Mouse (Mus musculus): Measurements from ENCODE around the gene Noc3l.

Noc3l gene

GRCm38 (mm10) chr19:38818766-38819426, at the start of gene Noc3l:
Gene Noc3l (minus strand): TSS chr19:38819237.
- peak; percentile 95 for DNase-seq (ENCODE audit: extremely low spot score)

- no peak for DNase-seq (ENCODE audit: extremely low spot score)
Observed at GRCm38 (mm10) chr19:38862523-38862922, 43.5 kb upstream of the Noc3l start.

GRCm38 (mm10) chr19:38858224-38858623, 39.2 kb upstream of the Noc3l start:
- DNase-seq (ENCODE audit: extremely low spot score): no peak

DNA sequence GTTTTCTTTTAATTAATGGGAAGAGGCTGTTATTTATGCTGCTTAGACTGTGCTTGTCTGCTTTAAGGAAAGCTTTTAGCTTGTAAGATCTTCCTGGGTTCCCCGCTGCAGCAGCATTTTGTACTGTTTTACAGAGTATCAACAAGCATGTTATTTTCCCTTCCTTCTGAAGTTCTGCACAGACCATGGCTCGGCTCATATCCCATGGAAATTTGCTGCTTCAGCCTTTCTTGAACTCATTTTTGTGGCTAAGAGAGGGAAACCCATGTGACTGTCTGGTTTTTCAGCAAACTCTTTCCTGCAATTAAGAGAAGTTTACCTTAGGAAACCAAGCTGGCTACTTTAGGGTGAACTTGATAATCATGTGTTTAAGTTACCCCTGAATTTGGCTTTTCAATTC, 27.3 kb upstream of the Noc3l start:
- DNase-seq (ENCODE audit: extremely low spot score): no peak

DNA sequence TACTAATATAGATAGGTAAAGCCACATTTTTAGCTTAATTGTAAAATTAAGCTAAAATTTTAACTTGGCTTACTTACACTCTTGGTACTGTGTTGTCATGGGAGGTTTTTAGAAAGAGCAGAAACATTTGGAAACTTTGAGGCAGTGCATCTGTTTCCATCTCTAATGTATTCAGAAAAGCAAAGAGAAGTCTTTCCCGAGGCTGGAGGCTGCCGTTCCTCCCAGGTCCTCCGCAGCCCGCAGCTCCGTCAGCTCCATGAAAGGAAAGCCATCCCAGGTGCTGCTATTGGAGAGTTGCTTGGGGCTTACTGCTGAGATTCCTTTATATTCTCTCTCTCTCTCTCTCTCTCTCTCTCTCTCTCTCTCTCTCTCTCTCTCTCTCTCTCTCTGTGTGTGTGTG, 25.8 kb upstream of the Noc3l start:
- no peak for DNase-seq (ENCODE audit: extremely low spot score)

DNA sequence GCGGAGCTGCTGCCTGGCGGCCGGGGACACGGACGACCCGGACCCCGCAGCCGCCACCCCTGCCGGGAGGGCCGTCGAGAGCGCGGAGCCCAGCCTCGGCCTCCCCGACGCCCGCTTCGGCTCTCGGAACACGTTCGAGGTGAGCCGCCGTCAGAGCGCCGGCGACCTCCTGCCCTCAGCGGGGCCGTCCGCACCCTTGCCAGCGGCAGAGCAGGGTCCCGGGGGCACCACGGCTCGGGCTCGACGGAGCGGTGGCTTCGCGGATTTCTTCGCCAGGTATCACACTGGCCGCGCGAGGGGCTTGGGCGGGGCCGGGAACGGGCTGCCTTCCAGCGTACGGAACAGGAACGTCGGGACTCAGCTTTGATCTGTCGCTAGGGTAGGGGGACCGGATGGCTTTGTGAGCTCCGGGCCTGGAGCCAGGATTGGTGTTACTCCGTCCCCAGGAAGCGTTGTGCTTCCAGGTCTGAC, 18.2 kb upstream of the Noc3l start:
- DNase-seq (ENCODE audit: extremely low spot score): peak; percentile 58

DNA sequence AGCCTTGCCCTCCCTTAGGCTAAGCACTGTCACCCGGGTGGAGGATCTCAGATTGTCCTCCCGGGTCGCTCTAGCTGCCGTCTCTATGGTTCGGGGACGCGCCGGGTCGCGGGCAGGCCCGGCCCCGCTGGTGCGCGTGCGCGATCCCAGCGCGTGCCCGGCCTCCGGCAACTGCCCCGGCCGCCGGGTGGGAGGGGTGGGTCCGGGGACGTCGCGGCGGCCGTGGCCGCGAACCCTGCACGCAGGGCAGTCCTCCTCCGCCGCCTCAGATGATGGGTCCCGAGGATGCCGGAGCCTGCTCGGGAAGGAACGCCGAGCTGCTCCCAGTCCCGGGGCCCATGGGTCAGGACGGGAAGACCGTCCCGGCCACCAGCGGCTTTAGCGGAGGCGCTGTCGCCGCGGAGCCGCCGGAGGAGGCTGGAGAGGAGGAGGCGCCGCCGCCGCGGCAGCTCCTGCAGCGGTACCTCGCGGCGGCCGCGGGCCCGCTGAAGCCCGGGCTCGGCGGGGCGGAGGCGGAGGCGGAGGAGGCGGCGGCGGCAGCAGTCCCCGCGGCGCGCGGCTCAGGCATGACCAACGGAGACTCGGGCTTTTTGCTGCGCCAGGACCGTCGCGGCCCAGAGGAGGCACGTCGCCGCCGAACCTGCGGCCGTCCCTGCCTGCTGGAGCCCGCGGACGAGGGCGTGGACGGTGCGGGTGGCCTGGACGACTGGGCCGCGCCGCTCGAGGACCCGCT, 17.6 kb upstream of the Noc3l start, which contains the start of gene Tbc1d12:
TSS of gene Tbc1d12 (plus strand) at position 142 of the 733 bp plus-strand sequence.
- DNase-seq (ENCODE audit: extremely low spot score): peak; percentile 94

GRCm38 (mm10) chr19:38836084-38836437, 17.0 kb upstream of the Noc3l start:
- no peak for DNase-seq (ENCODE audit: extremely low spot score)

DNA sequence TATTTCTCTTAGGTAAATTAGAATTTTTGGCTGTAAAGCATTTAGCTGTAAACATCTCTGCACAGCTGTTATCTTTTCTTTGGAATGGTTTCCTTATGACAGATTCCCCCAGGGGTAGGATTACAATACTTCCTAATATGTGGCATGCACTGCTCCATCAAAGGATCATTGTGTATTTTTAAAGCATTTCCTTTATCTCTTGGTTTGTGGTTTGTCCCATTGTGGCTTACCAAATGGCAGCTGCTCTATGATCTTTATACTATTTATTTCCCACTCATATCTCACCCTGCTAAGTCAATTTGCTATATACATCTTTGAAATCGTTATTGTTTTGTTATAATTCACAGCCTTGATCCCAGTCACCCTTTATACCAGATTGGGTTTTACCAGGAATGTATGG, 14.2 kb upstream of the Noc3l start:
- no peak for DNase-seq (ENCODE audit: extremely low spot score)

- DNase-seq (ENCODE audit: extremely low spot score): no peak
Observed at GRCm38 (mm10) chr19:38820186-38820804, 1.3 kb upstream of the Noc3l start.

DNA sequence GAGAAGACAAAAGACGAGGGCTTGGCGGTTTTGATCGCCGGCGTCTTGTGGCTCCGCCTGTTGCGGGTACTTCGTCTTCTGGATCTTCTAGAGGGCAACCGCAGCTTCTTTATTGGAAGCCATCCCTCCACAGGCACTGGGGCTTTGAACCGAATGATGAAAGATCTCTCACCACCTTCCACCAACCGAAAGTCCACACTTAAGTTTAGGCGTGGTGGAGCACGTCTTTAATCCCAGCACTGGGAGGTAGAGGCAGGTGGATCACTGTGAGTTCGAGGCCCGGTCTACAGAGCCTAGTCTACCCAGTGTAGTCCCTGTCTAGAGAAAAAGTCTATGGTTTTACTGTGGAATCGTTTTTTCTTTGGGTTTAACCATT, 378 bp upstream of the Noc3l start:
- DNase-seq (ENCODE audit: extremely low spot score): no peak

GRCm38 (mm10) chr19:38818191-38818590, 846 bp downstream of the Noc3l start:
- no peak for DNase-seq (ENCODE audit: extremely low spot score)

- no peak for DNase-seq (ENCODE audit: extremely low spot score)
Observed at GRCm38 (mm10) chr19:38798801-38799200, 20.2 kb downstream of the Noc3l start.

DNA sequence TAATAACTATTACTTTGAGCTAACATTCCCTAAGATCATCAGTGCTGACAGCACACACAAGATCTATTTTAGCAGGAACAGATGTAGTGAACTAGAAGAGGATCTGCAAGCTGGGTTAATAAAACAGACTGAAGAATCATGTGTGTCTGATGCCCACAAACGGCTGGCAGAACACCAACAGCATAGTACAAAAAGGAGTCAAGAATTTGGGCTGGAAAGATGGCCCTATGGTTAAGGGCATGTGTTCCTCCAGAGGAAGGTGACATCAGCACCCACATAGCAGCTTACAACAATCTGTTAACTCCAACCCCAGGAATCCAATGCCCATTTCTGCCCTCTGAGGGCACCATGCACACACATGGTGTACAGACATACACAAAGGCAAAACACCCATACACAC, 20.7 kb downstream of the Noc3l start:
- no peak for DNase-seq (ENCODE audit: extremely low spot score)

- no peak for DNase-seq (ENCODE audit: extremely low spot score)
Observed at GRCm38 (mm10) chr19:38796546-38796945, 22.5 kb downstream of the Noc3l start.

DNA sequence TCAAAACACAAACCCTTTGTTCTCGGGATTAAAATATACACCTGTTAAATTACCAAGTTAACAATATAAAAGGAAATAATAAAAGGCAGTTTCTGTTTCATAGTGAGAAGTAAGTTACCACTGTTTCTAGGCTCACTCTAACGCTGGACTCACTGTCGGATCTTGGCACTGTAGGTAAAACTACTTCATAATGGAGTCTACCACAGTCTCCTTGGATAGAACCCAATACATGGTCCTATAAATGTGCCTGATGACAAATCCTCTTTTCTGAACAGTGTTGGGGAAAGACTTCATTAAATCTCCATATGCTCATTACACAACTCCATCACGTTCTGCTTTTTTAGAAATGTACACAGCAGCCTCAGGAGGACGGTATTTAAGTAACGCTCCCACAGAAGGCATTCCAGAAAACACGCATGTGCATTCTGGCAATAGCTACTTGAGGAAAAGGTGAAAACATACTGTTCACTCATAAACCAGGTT, 25.4 kb downstream of the Noc3l start:
- no peak for DNase-seq (ENCODE audit: extremely low spot score)

DNA sequence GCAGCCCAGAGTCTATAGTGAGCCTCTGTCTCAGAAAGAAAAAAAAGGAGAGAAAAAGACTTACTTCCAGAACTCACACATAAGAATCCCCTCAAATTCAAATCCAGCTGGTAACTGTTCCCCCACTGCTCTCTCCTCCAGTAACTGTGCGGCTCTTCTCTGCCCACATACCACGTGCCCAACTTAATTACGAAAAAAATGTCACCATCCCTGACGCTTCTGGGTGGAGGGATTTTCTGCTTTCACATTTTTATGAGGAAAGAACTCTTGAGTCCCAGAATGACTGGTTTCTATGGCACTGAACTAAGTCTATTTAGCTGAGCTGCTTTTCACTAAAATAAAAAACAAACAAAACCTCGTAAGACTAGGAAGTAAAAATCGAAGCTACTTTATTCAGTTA, 31.3 kb downstream of the Noc3l start:
- DNase-seq (ENCODE audit: extremely low spot score): no peak

GRCm38 (mm10) chr19:38783542-38783941, 35.5 kb downstream of the Noc3l start:
- DNase-seq (ENCODE audit: extremely low spot score): no peak

DNA sequence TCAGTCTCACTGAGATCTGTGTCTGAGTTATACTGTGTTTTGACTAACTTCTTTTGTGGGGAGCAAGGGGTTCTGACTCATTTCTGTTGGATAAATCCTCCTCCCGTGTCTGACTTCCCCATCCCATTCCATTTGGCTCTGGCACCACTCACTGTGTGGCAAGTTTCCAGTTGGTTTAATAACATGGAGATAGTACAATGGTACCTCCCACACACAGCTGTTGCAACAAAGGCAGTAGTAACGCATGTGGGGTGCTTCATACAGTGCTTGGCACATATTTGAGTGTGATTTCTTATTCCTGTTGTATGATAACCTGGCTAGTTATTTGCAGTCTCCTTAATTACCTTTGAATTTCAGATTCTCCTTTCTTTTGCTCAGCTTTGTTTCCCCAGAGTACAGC, 40.2 kb downstream of the Noc3l start:
- DNase-seq (ENCODE audit: extremely low spot score): no peak

DNA sequence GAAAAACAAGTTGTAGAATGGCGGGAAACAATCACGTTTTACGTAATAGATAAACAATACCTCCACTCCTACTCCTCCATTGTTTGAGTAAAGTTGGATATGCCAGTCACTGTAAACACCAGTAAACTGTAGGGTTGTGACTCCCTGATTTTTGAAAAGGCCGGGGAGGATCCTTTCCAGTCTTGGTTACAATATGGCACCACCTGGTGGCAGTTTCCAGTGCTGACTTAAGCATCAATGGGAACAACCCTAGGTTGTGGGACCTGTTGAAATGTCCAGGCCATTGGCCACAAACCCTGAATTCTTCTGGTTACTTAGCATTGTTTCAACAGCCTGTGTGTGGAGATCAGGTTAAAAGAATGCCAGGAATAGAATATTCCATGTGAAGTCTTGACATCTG, 43.5 kb downstream of the Noc3l start:
- DNase-seq (ENCODE audit: extremely low spot score): peak; percentile 33

- DNase-seq (ENCODE audit: extremely low spot score): no peak
Observed at GRCm38 (mm10) chr19:38766306-38766705, 52.7 kb downstream of the Noc3l start.

- no peak for DNase-seq (ENCODE audit: extremely low spot score)
Observed at GRCm38 (mm10) chr19:38760441-38760840, 58.6 kb downstream of the Noc3l start.

Measured in embryo, embryonic 9.5 days (tissue).